Mouse (Mus musculus): ENCODE results near the gene Wipf2. TPM values are rescaled to one million over a fixed set of nuclear protein-coding genes. Genes with fewer than 3 reads are reported as not detected.

Wipf2 gene
- 4.7 TPM in 2 replicates for total RNA-seq (2012; rRNA removed)
- total RNA-seq (2014; rRNA removed), result 1.9 and 2.1 TPM in 2 replicates
- polyA plus RNA-seq (2012; ENCODE audit: insufficient read length, low read depth), result 7.7 and 9.7 TPM in 2 replicates

DNA sequence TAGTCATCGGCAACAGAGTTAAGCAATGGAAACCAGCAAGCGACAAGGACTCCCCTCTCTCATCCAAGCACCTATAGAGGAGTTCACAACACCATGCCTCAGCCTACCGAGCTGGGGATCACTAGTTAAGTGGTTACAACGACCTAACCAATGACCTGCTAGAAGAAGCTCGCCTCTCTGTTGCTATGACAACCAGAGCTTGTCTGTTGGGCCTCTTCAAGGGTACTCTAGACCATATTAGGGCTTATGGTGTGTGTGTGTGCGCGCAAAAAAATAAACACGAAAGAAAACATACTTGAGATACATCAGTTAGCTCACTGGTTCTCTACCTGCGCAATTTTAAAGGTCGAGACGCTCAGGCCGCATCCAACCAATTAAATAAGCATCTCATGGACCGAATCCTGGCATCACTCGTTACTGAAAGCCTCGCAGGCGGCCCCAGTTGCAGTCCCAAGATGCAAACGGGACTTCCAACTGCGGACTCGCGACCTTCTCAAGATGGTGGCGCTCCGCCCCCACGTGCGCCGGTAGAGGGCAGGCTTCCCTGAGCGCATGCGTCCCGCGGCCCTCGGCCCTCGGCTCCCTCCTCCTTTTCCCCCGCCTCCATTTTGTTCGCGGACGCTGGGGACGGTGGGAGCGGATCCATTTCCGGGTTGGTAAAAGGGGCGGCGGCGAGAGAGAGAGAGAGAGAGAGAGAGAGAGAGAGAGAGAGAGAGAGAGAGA is at the start of gene Wipf2:
Gene Wipf2 (plus strand): TSS at position 611 of the 723 bp plus-strand sequence.
- dilution Hi-C loops (cut with MboI; ENCODE audit: extremely low pct_ligation_motif_present, extremely low pct_unique_long_range_greater_than_20kb, low sequenced_read_pairs) (no loop called here), in situ Hi-C loops (cut with MboI; ENCODE audit: low pct_ligation_motif_present, low pct_unique_long_range_greater_than_20kb, low sequenced_read_pairs) (loop anchor here (5.0 kb wide), 1 partner anchor 39 kb away; no protein-coding TSS in a partner anchor)
- Histone ChIP-seq H3K27me3 (replicated peaks) (no peaks in the 10 kb centered on the region), H3K4me2 (ENCODE audit: insufficient read depth, low read depth, poor library complexity, severe bottlenecking) (peak within 1 kb of the TSS; percentile 41), H3K9ac (ENCODE audit: insufficient read depth, low read depth) (peak within 1 kb of the TSS; percentile 90), H3K79me2 (replicated peaks; ENCODE audit: control insufficient read depth, extremely low read depth, insufficient read depth, poor library complexity, severe bottlenecking) (peaks cover 22% of the 10 kb centered on the region), H3K36me3 (replicated peaks in 1 of 2; ENCODE audit: control insufficient read depth in 1 of 2, insufficient read depth in 1 of 2, low read length in 1 of 2) (peaks cover 18 to 24% of the 10 kb centered on the region in 2 experiments), H3K4me3 (replicated peaks in 1 of 3; ENCODE audit: low read depth in 2 of 3, low read length in 2 of 3, poor library complexity in 1 of 3) (peak within 1 kb of the TSS; percentile 73 to 90 (median 78)), H3K27ac (ENCODE audit: insufficient read depth, low read depth) (peak within 1 kb of the TSS; percentile 54; the same call in 1 of the 2 replicates), H3K9me3 (replicated peaks; ENCODE audit: low read length) (no peaks in the 10 kb centered on the region), H3K4me1 (ENCODE audit: control insufficient read depth in 1 of 2, insufficient read depth in 2 of 2) (peaks cover 9 to 19% of the 10 kb centered on the region in 2 experiments)
- no peak for TF ChIP-seq SMC3 (IDR thresholded peaks at IDR 0.05; ENCODE audit: low read depth, low read length)
- peak; percentile 78 for TF ChIP-seq USF1 (IDR thresholded peaks at IDR 0.05; ENCODE audit: low read depth, low read length)
- peak; percentile 93 for TF ChIP-seq NRF1 (IDR thresholded peaks at IDR 0.05; ENCODE audit: low read depth, low read length)
- peak; percentile 94; the same call in 1 of the 2 replicates for TF ChIP-seq MAZ (IDR thresholded peaks at IDR 0.05; ENCODE audit: low read depth, low read length)
- TF ChIP-seq POLR2AphosphoS2 (IDR thresholded peaks at IDR 0.05; ENCODE audit: low read depth, low read length), result no peak
- peak; percentile 61 for TF ChIP-seq IRF4 (IDR thresholded peaks at IDR 0.05; ENCODE audit: low read depth, low read length)
- peak; percentile 91 for TF ChIP-seq MXI1 (IDR thresholded peaks at IDR 0.05; ENCODE audit: low read depth, low read length)
- peak; percentile 76 for TF ChIP-seq MEF2A (IDR thresholded peaks at IDR 0.05; ENCODE audit: borderline replicate concordance, low read depth, low read length)
- TF ChIP-seq NELFE (IDR thresholded peaks at IDR 0.05; ENCODE audit: low read depth, low read length), result peak; percentile 94
- peak; percentile 99 for TF ChIP-seq ELF1 (IDR thresholded peaks at IDR 0.05; ENCODE audit: low read depth, low read length)
- TF ChIP-seq UBTF (IDR thresholded peaks at IDR 0.05; ENCODE audit: low read depth, low read length), result no peak
- TF ChIP-seq JUN (IDR thresholded peaks at IDR 0.05; ENCODE audit: insufficient read depth, low read depth, low read length), result no peak
- no peak for TF ChIP-seq E2F4 (IDR thresholded peaks at IDR 0.05; ENCODE audit: insufficient replicate concordance, low read depth, low read length)
- 0 out of 2 replicates have a peak, but pooled peaks have one; percentile 40 for TF ChIP-seq TBP (conservative IDR thresholded peaks at IDR 0.05; ENCODE audit: low read depth, low read length)
- no peak for TF ChIP-seq GABPA (IDR thresholded peaks at IDR 0.05; ENCODE audit: insufficient replicate concordance, low read depth, low read length)
- TF ChIP-seq MYC (IDR thresholded peaks at IDR 0.05; ENCODE audit: low read depth, low read length), result peak; percentile 96
- peak; percentile 33; the same call in 1 of the 2 replicates for TF ChIP-seq ETS1 (conservative IDR thresholded peaks at IDR 0.05; ENCODE audit: low read depth, low read length)
- no peak for TF ChIP-seq USF2 (conservative IDR thresholded peaks at IDR 0.05; ENCODE audit: low read depth, low read length)
- no peak for TF ChIP-seq EP300 (IDR thresholded peaks at IDR 0.05; ENCODE audit: low read length)
- TF ChIP-seq RAD21 (IDR thresholded peaks at IDR 0.05; ENCODE audit: low read depth, low read length), result no peak
- no peak for TF ChIP-seq RCOR1 (conservative IDR thresholded peaks at IDR 0.05; ENCODE audit: low read depth, low read length)
- no peak for TF ChIP-seq ZKSCAN1 (IDR thresholded peaks at IDR 0.05; ENCODE audit: borderline replicate concordance, low read depth, low read length)
- TF ChIP-seq ZNF384 (IDR thresholded peaks at IDR 0.05; ENCODE audit: low read depth, low read length), result no peak
- peak; percentile 98 for TF ChIP-seq POLR2A (IDR thresholded peaks at IDR 0.05; ENCODE audit: low read depth, low read length)
- TF ChIP-seq SIN3A (IDR thresholded peaks at IDR 0.05; ENCODE audit: low read length), result peak; percentile 80; the same call in 1 of the 2 replicates
- TF ChIP-seq HCFC1 (IDR thresholded peaks at IDR 0.05; ENCODE audit: low read depth, low read length), result peak; percentile 87
- TF ChIP-seq CHD2 (IDR thresholded peaks at IDR 0.05; ENCODE audit: low read length), result no peak
- no peak; the same call in 1 of the 2 replicates for TF ChIP-seq KAT2A (IDR thresholded peaks at IDR 0.05; ENCODE audit: insufficient replicate concordance, low read length)
- TF ChIP-seq TCF12 (IDR thresholded peaks at IDR 0.05; ENCODE audit: low read depth, low read length), result peak; percentile 65; the same call in 1 of the 2 replicates
- peak; percentile 79 for TF ChIP-seq ZMIZ1 (IDR thresholded peaks at IDR 0.05; ENCODE audit: low read depth, low read length)
- peak; percentile 98 for TF ChIP-seq MAX (IDR thresholded peaks at IDR 0.05; ENCODE audit: low read length)
- TF ChIP-seq CTCF (conservative IDR thresholded peaks at IDR 0.05 in 1 of 2, IDR thresholded peaks at IDR 0.05 in 1 of 2; ENCODE audit: low read depth in 2 of 2, low read length in 2 of 2), result peak in 1 of 2 experiments; percentile 62; a peak in 2 of 4 replicates
- TF ChIP-seq ZC3H11A (IDR thresholded peaks at IDR 0.05; ENCODE audit: low read depth, low read length), result no peak
- TF ChIP-seq BHLHE40 (IDR thresholded peaks at IDR 0.05; ENCODE audit: low read depth, low read length), result peak; percentile 90
- TF ChIP-seq CHD1 (IDR thresholded peaks at IDR 0.05; ENCODE audit: low read depth, low read length), result no peak
- TF ChIP-seq PAX5 (IDR thresholded peaks at IDR 0.05; ENCODE audit: low read length), result no peak
- no peak for TF ChIP-seq JUND (conservative IDR thresholded peaks at IDR 0.05; ENCODE audit: low read depth, low read length)
- no peak for TF ChIP-seq MAFK (IDR thresholded peaks at IDR 0.05; ENCODE audit: insufficient replicate concordance, low read length)
- peak; percentile 99 for DNase-seq (ENCODE audit: extremely low read depth)
